Mouse (Mus musculus) brain, embryonic 14.5 days (tissue): ENCODE results near the gene Arf3.

Experiments used
- CTCF ChIP-seq: fragments of 200-500 bp; IDR thresholded peaks from 2 replicates; pipeline ENCODE4 v1.5.1; 2012; ENCODE audit warnings: inconsistent platforms, mild to moderate bottlenecking, moderate library complexity, borderline replicate concordance; ENCODE audit not compliant: insufficient read depth, insufficient read length; ENCODE audit errors: extremely low read depth
- POLR2A ChIP-seq: fragments of 200-500 bp; IDR thresholded peaks from 2 replicates; pipeline ENCODE4 v1.6.1; 2012; ENCODE audit warnings: mild to moderate bottlenecking, inconsistent platforms, borderline replicate concordance; ENCODE audit not compliant: poor library complexity, insufficient read depth, insufficient read length, severe bottlenecking; ENCODE audit errors: extremely low read depth

DNA sequence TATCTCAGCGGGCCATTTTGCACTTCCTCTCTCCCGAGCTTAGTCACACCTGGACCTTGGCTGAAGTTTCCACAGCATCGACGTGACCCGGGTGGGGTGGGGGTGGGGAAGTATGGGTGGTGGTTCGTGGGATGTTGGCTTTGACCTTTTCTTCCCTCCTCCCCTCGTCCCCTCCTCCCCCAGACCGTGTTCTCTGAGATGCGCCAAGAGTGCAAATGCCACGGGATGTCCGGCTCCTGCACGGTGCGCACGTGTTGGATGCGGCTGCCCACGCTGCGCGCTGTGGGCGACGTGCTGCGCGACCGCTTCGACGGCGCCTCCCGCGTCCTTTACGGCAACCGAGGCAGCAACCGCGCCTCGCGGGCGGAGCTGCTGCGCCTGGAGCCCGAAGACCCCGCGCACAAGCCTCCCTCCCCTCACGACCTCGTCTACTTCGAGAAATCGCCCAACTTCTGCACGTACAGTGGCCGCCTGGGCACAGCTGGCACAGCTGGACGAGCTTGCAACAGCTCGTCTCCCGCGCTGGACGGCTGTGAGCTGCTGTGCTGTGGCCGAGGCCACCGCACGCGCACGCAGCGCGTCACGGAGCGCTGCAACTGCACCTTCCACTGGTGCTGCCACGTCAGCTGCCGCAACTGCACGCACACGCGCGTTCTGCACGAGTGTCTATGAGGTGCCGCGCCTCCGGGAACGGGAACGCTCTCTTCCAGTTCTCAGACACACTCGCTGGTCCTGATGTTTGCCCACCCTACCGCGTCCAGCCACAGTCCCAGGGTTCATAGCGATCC, 29.4 kb upstream of the Arf3 start:
- TF ChIP-seq CTCF, result no peak
- TF ChIP-seq POLR2A, result no peak
